Mouse (Mus musculus): Measurements from ENCODE around the gene Sox6. TPM values are rescaled to one million over a fixed set of nuclear protein-coding genes. Genes with fewer than 3 reads are reported as not detected.

Sox6 gene
- polyA plus RNA-seq, 1 experiment from 2014 or later: 51.2 TPM

GRCm38 (mm10) chr7:115446481-115447016 lies 592.0 kb downstream of the Sox6 start:
- H3K4me1 ChIP-seq (ENCODE audit: control insufficient read depth, insufficient read depth, low read length): 0 out of 2 replicates have a peak, but pooled peaks cover 3% of the 10 kb centered on the region
- H3K4me3 ChIP-seq (ENCODE audit: low read depth, low read length): no peak overlapping the region
- no peaks in the 10 kb centered on the region for H3K27me3 ChIP-seq (ENCODE audit: control insufficient read depth, insufficient read depth, low read length)
- no peaks in the 10 kb centered on the region for H3K36me3 ChIP-seq (ENCODE audit: control insufficient read depth, insufficient read depth, low read length)
- no peak overlapping the region for H3K27ac ChIP-seq (ENCODE audit: low read depth, low read length)
- 44% methylated on average over 6 of the region's 6 CpGs for WGBS
- H3K9ac ChIP-seq (replicated peaks; ENCODE audit: low read depth, low read length): no peak overlapping the region
- no peak overlapping the region for H3K4me2 ChIP-seq (ENCODE audit: low read depth, low read length)
- no peak for ATAC-seq (ENCODE audit: low read depth)
- no peaks in the 10 kb centered on the region for H3K9me3 ChIP-seq (ENCODE audit: control insufficient read depth, low read length)

DNA sequence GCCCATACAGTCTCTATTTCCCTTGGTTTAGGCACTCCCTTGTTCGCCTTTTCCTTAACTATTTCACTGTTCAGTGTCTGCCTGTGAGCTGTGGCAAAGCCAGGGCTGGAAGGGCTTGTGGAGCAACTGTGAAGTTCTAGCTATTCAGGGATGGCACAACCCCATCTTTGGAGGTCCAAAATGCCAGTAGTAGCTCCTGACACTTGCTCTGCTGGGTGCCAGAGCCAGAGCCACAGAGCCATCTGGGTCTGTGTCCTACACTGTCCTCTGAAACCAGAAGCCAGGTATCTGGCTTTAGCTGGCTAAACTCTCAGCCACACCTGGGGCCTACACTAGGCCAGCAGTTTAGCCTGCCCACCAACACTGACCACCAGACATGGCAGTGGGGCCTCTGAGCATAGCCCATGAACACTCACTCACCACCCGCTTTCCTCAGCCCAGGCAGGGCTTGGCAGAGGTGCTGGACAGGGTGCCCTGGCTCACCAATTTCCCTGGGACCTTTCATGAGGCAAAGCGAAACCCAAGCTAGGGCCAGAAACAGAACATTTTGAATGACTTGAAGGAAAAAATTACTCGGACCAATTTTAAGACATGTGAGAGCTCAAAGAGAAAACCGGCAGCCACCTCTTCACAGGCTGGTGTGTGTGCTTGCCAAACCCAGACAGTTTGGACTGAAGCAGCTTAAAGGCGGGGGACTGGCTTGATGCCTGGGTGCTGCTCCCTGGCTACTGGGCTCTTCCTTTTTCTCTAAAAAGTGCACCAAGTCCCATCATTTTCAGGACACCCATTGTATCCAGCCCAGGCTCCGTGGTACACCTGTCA lies 612.2 kb downstream of the Sox6 start:
- H3K9me3 ChIP-seq (ENCODE audit: control insufficient read depth, low read length): no peaks in the 10 kb centered on the region
- no peak overlapping the region for H3K4me3 ChIP-seq (ENCODE audit: low read depth, low read length)
- H3K9ac ChIP-seq (replicated peaks; ENCODE audit: low read depth, low read length): no peak overlapping the region
- 90% methylated on average over 7 of the region's 7 CpGs for WGBS
- no peak for ATAC-seq (ENCODE audit: low read depth)
- no peaks in the 10 kb centered on the region for H3K4me1 ChIP-seq (ENCODE audit: control insufficient read depth, insufficient read depth, low read length)
- H3K27ac ChIP-seq (ENCODE audit: low read depth, low read length): no peak overlapping the region
- no peak overlapping the region for H3K4me2 ChIP-seq (ENCODE audit: low read depth, low read length)
- H3K27me3 ChIP-seq (ENCODE audit: control insufficient read depth, insufficient read depth, low read length): no peaks in the 10 kb centered on the region
- no peaks in the 10 kb centered on the region for H3K36me3 ChIP-seq (ENCODE audit: control insufficient read depth, insufficient read depth, low read length)

DNA sequence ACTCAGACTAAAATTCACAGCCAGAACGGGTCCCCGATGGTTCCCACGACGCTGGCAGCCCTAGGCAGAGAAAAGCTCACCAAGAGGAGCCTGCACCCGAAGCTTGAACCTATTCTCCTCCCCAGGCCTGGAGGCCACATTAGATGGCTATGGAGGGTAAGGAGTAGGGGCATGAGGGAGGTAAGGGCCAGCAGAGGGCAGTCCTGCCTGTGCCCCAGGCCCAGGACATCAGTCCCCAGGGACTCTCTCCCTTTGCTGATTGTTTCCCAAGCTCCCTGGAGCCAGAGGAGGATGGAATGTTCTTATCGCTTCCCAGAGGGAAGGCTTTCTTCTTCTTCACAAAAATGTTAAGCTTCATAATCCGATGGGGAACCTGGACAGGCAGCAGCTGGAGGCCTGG lies 615.8 kb downstream of the Sox6 start:
- Histone ChIP-seq H3K36me3 (ENCODE audit: control insufficient read depth, insufficient read depth, low read length) (no peaks in the 10 kb centered on the region), H3K27me3 (ENCODE audit: control insufficient read depth, insufficient read depth, low read length) (no peaks in the 10 kb centered on the region), H3K4me1 (ENCODE audit: control insufficient read depth, insufficient read depth, low read length) (no peaks in the 10 kb centered on the region), H3K9ac (replicated peaks; ENCODE audit: low read depth, low read length) (no peak overlapping the region), H3K9me3 (ENCODE audit: control insufficient read depth, low read length) (no peaks in the 10 kb centered on the region), H3K4me3 (ENCODE audit: low read depth, low read length) (no peak overlapping the region), H3K4me2 (ENCODE audit: low read depth, low read length) (no peak overlapping the region), H3K27ac (ENCODE audit: low read depth, low read length) (no peak overlapping the region)
- ATAC-seq (ENCODE audit: low read depth): no peak
- 82% methylated on average over 7 of the region's 7 CpGs for whole genome bisulfite sequencing

DNA sequence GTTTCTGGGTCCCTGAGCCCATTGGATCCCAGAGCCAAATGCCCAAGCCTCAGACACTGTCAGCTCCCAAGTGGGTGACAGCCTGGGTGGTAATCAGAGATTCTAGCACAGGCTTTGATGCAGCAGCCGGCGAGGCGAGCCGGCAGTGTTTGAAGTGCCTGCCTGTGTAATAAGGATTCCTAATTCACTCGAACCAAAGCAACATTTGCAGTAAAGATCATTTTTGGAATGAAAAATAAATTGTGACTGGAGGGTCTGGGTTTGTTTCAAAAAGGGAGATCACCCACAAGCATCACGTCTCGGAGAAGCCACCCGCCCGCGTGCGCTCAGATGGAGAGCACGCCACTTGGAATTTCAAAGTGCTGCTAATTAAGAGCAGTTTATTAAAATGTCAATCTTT lies 617.6 kb downstream of the Sox6 start:
- H3K9me3 ChIP-seq (ENCODE audit: control insufficient read depth, low read length): no peaks in the 10 kb centered on the region
- no peak for ATAC-seq (ENCODE audit: low read depth)
- no peak overlapping the region for H3K4me3 ChIP-seq (ENCODE audit: low read depth, low read length)
- H3K9ac ChIP-seq (replicated peaks; ENCODE audit: low read depth, low read length): no peak overlapping the region
- no peaks in the 10 kb centered on the region for H3K4me1 ChIP-seq (ENCODE audit: control insufficient read depth, insufficient read depth, low read length)
- 65% methylated on average over 12 of the region's 12 CpGs for WGBS
- H3K27ac ChIP-seq (ENCODE audit: low read depth, low read length): no peak overlapping the region
- no peaks in the 10 kb centered on the region for H3K27me3 ChIP-seq (ENCODE audit: control insufficient read depth, insufficient read depth, low read length)
- H3K4me2 ChIP-seq (ENCODE audit: low read depth, low read length): no peak overlapping the region
- no peaks in the 10 kb centered on the region for H3K36me3 ChIP-seq (ENCODE audit: control insufficient read depth, insufficient read depth, low read length)

Other genes with a start within 250 kb of the Sox6 start
- gene 1110004F10Rik, start 601 bp upstream of the Sox6 start, polyA plus RNA-seq (2014; fragmentation: Nextera tagmentation; extraction: Ambion mirVana): 321 and 328 TPM in 2 replicates
- gene Gm4353, start 45.8 kb upstream of the Sox6 start, polyA plus RNA-seq (2014; fragmentation: Nextera tagmentation; extraction: Ambion mirVana): 0.43 and 0.83 TPM in 2 replicates